Mouse (Mus musculus): Measurements from ENCODE around the gene Alcam.
A peak's percentile ranks its signal among the peaks of the same experiment; 100 is the strongest.

Gene Alcam

GRCm38 (mm10) chr16:52453971-52454514, at the start of gene Alcam:
Gene Alcam (minus strand): TSS chr16:52454074.
- peak; percentile 67 for DNase-seq

GRCm38 (mm10) chr16:52498757-52499335, 45.0 kb upstream of the Alcam start:
- DNase-seq = no peak

GRCm38 (mm10) chr16:52490542-52490941, 36.7 kb upstream of the Alcam start:
- no peak for DNase-seq

- DNase-seq = no peak
Observed at GRCm38 (mm10) chr16:52474235-52474634, 20.4 kb upstream of the Alcam start.

- DNase-seq = no peak
Observed at GRCm38 (mm10) chr16:52473089-52473488, 19.2 kb upstream of the Alcam start.

- no peak for DNase-seq
Observed at GRCm38 (mm10) chr16:52472635-52473034, 18.8 kb upstream of the Alcam start.

- no peak for DNase-seq
Observed at GRCm38 (mm10) chr16:52472059-52472458, 18.2 kb upstream of the Alcam start.

GRCm38 (mm10) chr16:52470881-52471280, 17.0 kb upstream of the Alcam start:
- no peak for DNase-seq

GRCm38 (mm10) chr16:52470226-52470625, 16.4 kb upstream of the Alcam start:
- no peak for DNase-seq

- DNase-seq = no peak
Observed at GRCm38 (mm10) chr16:52468426-52468825, 14.6 kb upstream of the Alcam start.

- no peak for DNase-seq
Observed at GRCm38 (mm10) chr16:52466770-52467169, 12.9 kb upstream of the Alcam start.

- DNase-seq = no peak
Observed at GRCm38 (mm10) chr16:52464597-52464996, 10.7 kb upstream of the Alcam start.

- DNase-seq = peak; percentile 97
Observed at GRCm38 (mm10) chr16:52452862-52453715, 785 bp downstream of the Alcam start.

GRCm38 (mm10) chr16:52452477-52452831, 1.4 kb downstream of the Alcam start:
- DNase-seq = no peak

GRCm38 (mm10) chr16:52451786-52452476, 1.9 kb downstream of the Alcam start:
- DNase-seq = peak; percentile 28

- DNase-seq = peak; percentile 40
Observed at GRCm38 (mm10) chr16:52451101-52451785, 2.6 kb downstream of the Alcam start.

- peak; percentile 53 for DNase-seq
Observed at GRCm38 (mm10) chr16:52450245-52451100, 3.4 kb downstream of the Alcam start.

- no peak for DNase-seq
Observed at GRCm38 (mm10) chr16:52449889-52450244, 4.0 kb downstream of the Alcam start.

- no peak for DNase-seq
Observed at GRCm38 (mm10) chr16:52445984-52446383, 7.9 kb downstream of the Alcam start.

- no peak for DNase-seq
Observed at GRCm38 (mm10) chr16:52443635-52444505, 10.0 kb downstream of the Alcam start.

- no peak for DNase-seq
Observed at GRCm38 (mm10) chr16:52443055-52443454, 10.8 kb downstream of the Alcam start.

Data from right cerebral cortex, postnatal 4 days (tissue).